Mouse (Mus musculus): ENCODE data around the gene Hspb9. TPM values are rescaled to one million over a fixed set of nuclear protein-coding genes. Genes with fewer than 3 reads are reported as not detected.

Hspb9 gene
- 8.9 and 9.8 TPM in 2 replicates for polyA plus RNA-seq (2012; rRNA removed)

- DNase-seq (ENCODE audit: low read depth) = no peak
Observed at GRCm38 (mm10) chr11:100713735-100714533, at the start of gene Hspb9. Gene Hspb9, plus strand, starts transcription at chr11:100713850.

- DNase-seq (ENCODE audit: low read depth) = no peak
Observed at GRCm38 (mm10) chr11:100671049-100671448, 42.6 kb upstream of the Hspb9 start.

- DNase-seq (ENCODE audit: low read depth) = no peak
Observed at GRCm38 (mm10) chr11:100671956-100672355, 41.7 kb upstream of the Hspb9 start.

- DNase-seq (ENCODE audit: low read depth) = no peak
Observed at GRCm38 (mm10) chr11:100673169-100673568, 40.5 kb upstream of the Hspb9 start.

- DNase-seq (ENCODE audit: low read depth) = no peak
Observed at GRCm38 (mm10) chr11:100677810-100678209, 35.8 kb upstream of the Hspb9 start.

- DNase-seq (ENCODE audit: low read depth) = no peak
Observed at GRCm38 (mm10) chr11:100681826-100682225, 31.8 kb upstream of the Hspb9 start.

- no peak for DNase-seq (ENCODE audit: low read depth)
Observed at GRCm38 (mm10) chr11:100682526-100682925, 31.1 kb upstream of the Hspb9 start.

GRCm38 (mm10) chr11:100684084-100684483 lies 29.6 kb upstream of the Hspb9 start:
- DNase-seq (ENCODE audit: low read depth) = no peak

GRCm38 (mm10) chr11:100685371-100685770 lies 28.3 kb upstream of the Hspb9 start:
- no peak for DNase-seq (ENCODE audit: low read depth)

- DNase-seq (ENCODE audit: low read depth) = no peak
Observed at GRCm38 (mm10) chr11:100687265-100687664, 26.4 kb upstream of the Hspb9 start.

- no peak for DNase-seq (ENCODE audit: low read depth)
Observed at GRCm38 (mm10) chr11:100688443-100688842, 25.2 kb upstream of the Hspb9 start.

GRCm38 (mm10) chr11:100690389-100690788 lies 23.3 kb upstream of the Hspb9 start:
- DNase-seq (ENCODE audit: low read depth) = no peak

- no peak for DNase-seq (ENCODE audit: low read depth)
Observed at GRCm38 (mm10) chr11:100692164-100692616, 21.5 kb upstream of the Hspb9 start, which contains the start of gene Zfp385c. Gene Zfp385c, minus strand, starts transcription at chr11:100692455.

- DNase-seq (ENCODE audit: low read depth) = no peak
Observed at GRCm38 (mm10) chr11:100693154-100693553, 20.5 kb upstream of the Hspb9 start.

- no peak for DNase-seq (ENCODE audit: low read depth)
Observed at GRCm38 (mm10) chr11:100694926-100695325, 18.7 kb upstream of the Hspb9 start.

- DNase-seq (ENCODE audit: low read depth) = no peak
Observed at GRCm38 (mm10) chr11:100697921-100698320, 15.7 kb upstream of the Hspb9 start.

- DNase-seq (ENCODE audit: low read depth) = no peak
Observed at GRCm38 (mm10) chr11:100700710-100701109, 12.9 kb upstream of the Hspb9 start.

GRCm38 (mm10) chr11:100701301-100701700 lies 12.3 kb upstream of the Hspb9 start:
- DNase-seq (ENCODE audit: low read depth) = no peak

- no peak for DNase-seq (ENCODE audit: low read depth)
Observed at GRCm38 (mm10) chr11:100702081-100702851, 11.4 kb upstream of the Hspb9 start.

- DNase-seq (ENCODE audit: low read depth) = no peak
Observed at GRCm38 (mm10) chr11:100702906-100703305, 10.7 kb upstream of the Hspb9 start.

- no peak for DNase-seq (ENCODE audit: low read depth)
Observed at GRCm38 (mm10) chr11:100703366-100703765, 10.3 kb upstream of the Hspb9 start.

- no peak for DNase-seq (ENCODE audit: low read depth)
Observed at GRCm38 (mm10) chr11:100703851-100704531, 9.7 kb upstream of the Hspb9 start, which contains the start of gene Dhx58. Gene Dhx58, minus strand, starts transcription at chr11:100704271.

Data from gonadal fat pad, adult 2 months (tissue).